Mouse (Mus musculus) 3T3-L1 (cell line): ENCODE results near the gene Spata46.

Experiments
- DNase-seq: peaks from one replicate; pipeline ENCODE4 v3.0.0-alpha.2; 2015; ENCODE audit warnings: low read depth, low spot score

Gene Spata46

GRCm38 (mm10) chr1:170343081-170343480 is 34.5 kb downstream of the Spata46 start:
- no peak for DNase-seq

- no peak for DNase-seq
Observed at GRCm38 (mm10) chr1:170343906-170344305, 35.3 kb downstream of the Spata46 start.

GRCm38 (mm10) chr1:170346266-170346665 is 37.7 kb downstream of the Spata46 start:
- no peak for DNase-seq

GRCm38 (mm10) chr1:170351080-170351479 is 42.5 kb downstream of the Spata46 start:
- DNase-seq: no peak

GRCm38 (mm10) chr1:170353335-170353734 is 44.7 kb downstream of the Spata46 start:
- DNase-seq: no peak

GRCm38 (mm10) chr1:170360183-170360915 is 51.7 kb downstream of the Spata46 start:
- DNase-seq: no peak
